In the genomic region with DNA sequence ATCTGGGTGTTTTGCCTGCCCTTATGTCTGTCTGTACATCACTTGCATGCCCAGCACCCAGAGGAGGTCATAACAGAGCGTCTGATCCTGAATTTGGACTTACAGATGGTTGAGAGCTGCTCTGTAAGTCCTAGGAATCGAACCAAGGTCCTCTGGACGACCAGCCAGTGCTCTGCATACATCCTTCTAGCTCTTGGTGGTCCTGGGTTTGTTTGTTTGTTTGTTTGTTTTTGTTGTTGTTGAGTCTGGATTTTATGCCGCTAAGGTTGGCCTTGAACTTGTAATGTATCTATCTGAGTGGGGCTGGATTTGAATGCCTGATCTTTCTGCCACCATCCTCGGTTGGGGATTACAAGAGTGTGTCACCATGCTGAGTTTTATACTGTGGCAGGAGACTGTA, we compare ENCODE assay signal across 11 mouse cellular contexts. TPM values are rescaled to one million over a fixed set of nuclear protein-coding genes. Genes with fewer than 3 reads are reported as not detected.
A peak's percentile ranks its signal among the peaks of the same experiment; 100 is the strongest.
DNase-seq lines count a peak whose midpoint lies in the region; ATAC-seq and TF ChIP-seq lines count a peak whose summit lies in the region.
"Had no signal": no experiment of that assay in that cellular context is flagged by ENCODE, and none has a peak within 500 bp of the region (broad histone marks: within the 10 kb centered on the region; RNA-seq: fewer than 3 reads in every experiment).

No protein-coding gene starts in this region.

- no peak overlapping the region for H3K4me3 ChIP-seq in layer of hippocampus, adult 2 months
- H3K4me3 ChIP-seq in forebrain, embryonic 14.5 days (ENCODE audit: low read depth, low read length): no peak overlapping the region
- peak overlapping the region; percentile 93; the same call in 1 of the 2 replicates for H3K4me3 ChIP-seq in midbrain, embryonic 13.5 days (replicated peaks)

- H3K27ac ChIP-seq in layer of hippocampus, adult 2 months: peak overlapping the region; percentile 98
- peak overlapping the region; percentile 96 for H3K27ac ChIP-seq in forebrain, embryonic 14.5 days (ENCODE audit: low read depth, low read length)
- H3K27ac ChIP-seq in midbrain, embryonic 13.5 days: peak overlapping the region; percentile 98

- no peaks in the 10 kb centered on the region for H3K9me3 ChIP-seq in forebrain, embryonic 14.5 days (replicated peaks; ENCODE audit: control insufficient read depth, low read length)
- no peaks in the 10 kb centered on the region for H3K9me3 ChIP-seq in midbrain, embryonic 13.5 days
- H3K9me3 ChIP-seq: liver, embryonic 15.5 days had no signal

- H3K36me3 ChIP-seq in forebrain, embryonic 14.5 days (ENCODE audit: control insufficient read depth, insufficient read depth, low read length): no peaks in the 10 kb centered on the region
- H3K36me3 ChIP-seq in midbrain, embryonic 13.5 days: no peaks in the 10 kb centered on the region
- H3K36me3 ChIP-seq: liver, embryonic 15.5 days had no signal

- no peak for TF ChIP-seq POLR2A in brain, embryonic 14.5 days (IDR thresholded peaks at IDR 0.05; ENCODE audit: borderline replicate concordance, extremely low read depth, insufficient read depth, insufficient read length, poor library complexity, severe bottlenecking)

- intact Hi-C loops in left cerebral cortex, postnatal 4 days (cut with DNase I): loop anchor here (5.0 kb wide), 3 partner anchors 62 to 637 kb away; no protein-coding TSS in a partner anchor

- no peak for ATAC-seq in forebrain, embryonic 14.5 days
- ATAC-seq in midbrain, embryonic 13.5 days: no peak
- ATAC-seq: inflammation-experienced regulatory T-cells, adult 6 months had no signal

- H3K4me2 ChIP-seq in forebrain, embryonic 14.5 days (ENCODE audit: low read length): peak overlapping the region; percentile 62; the same call in 1 of the 2 replicates
- peak overlapping the region; percentile 51 for H3K4me2 ChIP-seq in midbrain, embryonic 13.5 days (replicated peaks)

- no peak for TF ChIP-seq CTCF in layer of hippocampus, adult 2 months (conservative IDR thresholded peaks at IDR 0.05)
- TF ChIP-seq CTCF in brain, embryonic 14.5 days (IDR thresholded peaks at IDR 0.05; ENCODE audit: borderline replicate concordance, extremely low read depth, insufficient read depth, insufficient read length): no peak

- H3K4me1 ChIP-seq in forebrain, embryonic 14.5 days (ENCODE audit: control insufficient read depth, insufficient read depth, low read length): peaks cover 5% of the 10 kb centered on the region; the same call in 1 of the 2 replicates
- peaks cover 17% of the 10 kb centered on the region for H3K4me1 ChIP-seq in midbrain, embryonic 13.5 days (replicated peaks)

- 83% methylated on average over 5 of the region's 5 CpGs for WGBS in forebrain, embryonic 14.5 days
- WGBS in midbrain, embryonic 13.5 days: 90% methylated on average over 5 of the region's 5 CpGs

- no peaks in the 10 kb centered on the region for H3K27me3 ChIP-seq in forebrain, embryonic 14.5 days (replicated peaks; ENCODE audit: control insufficient read depth, insufficient read depth, low read length)
- no peaks in the 10 kb centered on the region for H3K27me3 ChIP-seq in midbrain, embryonic 13.5 days

- peak overlapping the region; percentile 98 for H3K9ac ChIP-seq in forebrain, embryonic 14.5 days (ENCODE audit: low read length)
- H3K9ac ChIP-seq in midbrain, embryonic 13.5 days (replicated peaks): no peak overlapping the region

- no peak for DNase-seq in layer of hippocampus, adult 2 months (ENCODE audit: low spot score in 2 of 2)
- DNase-seq in layer of hippocampus, adult 11-12 months (ENCODE audit: low spot score): no peak
- peak; percentile 5 for DNase-seq in brain, embryonic 14.5 days (ENCODE audit: low read depth)
- DNase-seq in forebrain, embryonic 14.5 days (ENCODE audit: low spot score): no peak
- DNase-seq in left cerebral cortex, postnatal 4 days: no peak
- DNase-seq in adrenal gland, postnatal 36 days: no peak
- DNase-seq: gastrocnemius, adult 2 months; right cerebral cortex, postnatal 14 days had no signal

RNA-seq across cellular contexts. Expression of a gene that starts 1.5 kb away (rescaled TPM):
- 10 to 100 TPM; 88.8 to 96.1 TPM for total RNA-seq in layer of hippocampus, adult 2 months (2021)
- 121 and 127 TPM in 2 replicates for polyA plus RNA-seq in brain, embryonic 14.5 days (2012; rRNA removed)
- polyA plus RNA-seq in forebrain, embryonic 14.5 days (2014; fragmentation: Nextera tagmentation; extraction: Ambion mirVana): 35.2 and 41.1 TPM in 2 replicates
- polyA plus RNA-seq in midbrain, embryonic 13.5 days (2015; fragmentation: Nextera tagmentation; extraction: Ambion mirVana): 35.2 and 35.6 TPM in 2 replicates
- total RNA-seq in left cerebral cortex, postnatal 4 days (2021): 100 to 1,000 TPM; 154 to 156 TPM
- 10 to 100 TPM; 70.6 to 87.3 TPM for total RNA-seq in adrenal gland, postnatal 36 days (2021)

RNA-seq across cellular contexts. Expression of a gene that starts 9.3 kb away (rescaled TPM):
- 10 to 100 TPM; 23.7 to 25.1 TPM for total RNA-seq in layer of hippocampus, adult 2 months (2021)
- 41.6 and 46.4 TPM in 2 replicates for polyA plus RNA-seq in brain, embryonic 14.5 days (2012; rRNA removed)
- polyA plus RNA-seq in forebrain, embryonic 14.5 days (2014; fragmentation: Nextera tagmentation; extraction: Ambion mirVana): 79.2 and 82.8 TPM in 2 replicates
- 66.7 and 68.4 TPM in 2 replicates for polyA plus RNA-seq in midbrain, embryonic 13.5 days (2015; fragmentation: Nextera tagmentation; extraction: Ambion mirVana)
- 10 to 100 TPM; 38.1 to 39.7 TPM for total RNA-seq in left cerebral cortex, postnatal 4 days (2021)
- 10 to 100 TPM; 17.9 to 19.0 TPM for total RNA-seq in adrenal gland, postnatal 36 days (2021)
